Mouse (Mus musculus) ovary, postnatal 14 days (tissue): ENCODE measurements around the gene Ephb1.

ENCODE experiments used
- DNase-seq: peaks from one replicate; pipeline ENCODE4 v3.0.0; 2022; ENCODE audit warnings: low spot score

Ephb1 gene

DNA sequence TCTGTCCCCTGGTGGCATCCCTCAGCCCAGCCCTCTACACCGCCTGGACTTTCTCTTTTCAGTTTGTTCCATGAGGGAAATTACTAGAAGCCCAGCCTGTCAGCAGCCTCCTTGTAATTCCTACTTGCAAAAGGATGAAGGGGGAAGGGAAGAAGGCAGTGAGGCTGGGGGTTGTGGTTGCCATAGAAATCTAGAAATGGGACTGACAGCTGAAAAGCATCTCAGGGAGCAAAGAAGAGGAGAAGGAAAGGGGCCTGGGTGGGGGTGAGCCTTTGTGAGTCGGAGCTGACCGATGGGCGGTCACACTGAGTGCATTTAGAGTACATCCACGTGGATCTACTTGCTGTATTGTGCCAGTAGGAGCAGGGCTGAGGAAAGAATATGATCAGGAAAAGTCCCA lies 445.6 kb downstream of the Ephb1 start:
- no peak for DNase-seq

- no peak for DNase-seq
Measured at GRCm38 (mm10) chr9:101907747-101908255, 446.7 kb downstream of the Ephb1 start.

GRCm38 (mm10) chr9:101903406-101903805 lies 451.1 kb downstream of the Ephb1 start:
- DNase-seq = no peak

DNA sequence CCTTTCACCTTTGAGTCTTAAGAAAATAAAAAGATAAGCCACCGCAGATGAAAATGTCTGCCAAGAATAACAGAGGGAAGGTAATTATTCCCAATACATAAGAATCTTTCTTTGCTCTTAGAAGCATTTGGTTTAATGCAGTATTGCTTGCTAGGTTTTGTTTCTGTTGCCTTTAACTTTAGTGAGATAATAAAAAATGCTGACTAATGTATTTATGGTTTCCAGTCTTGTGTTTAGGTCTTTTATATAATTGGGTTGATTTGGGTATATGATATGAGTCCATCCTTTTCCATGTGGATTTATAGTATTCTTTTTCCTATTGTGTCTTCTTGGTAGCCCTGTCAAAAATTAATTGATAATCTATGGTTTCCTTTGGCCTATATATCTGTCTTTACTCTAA lies 456.6 kb downstream of the Ephb1 start:
- DNase-seq = no peak

DNA sequence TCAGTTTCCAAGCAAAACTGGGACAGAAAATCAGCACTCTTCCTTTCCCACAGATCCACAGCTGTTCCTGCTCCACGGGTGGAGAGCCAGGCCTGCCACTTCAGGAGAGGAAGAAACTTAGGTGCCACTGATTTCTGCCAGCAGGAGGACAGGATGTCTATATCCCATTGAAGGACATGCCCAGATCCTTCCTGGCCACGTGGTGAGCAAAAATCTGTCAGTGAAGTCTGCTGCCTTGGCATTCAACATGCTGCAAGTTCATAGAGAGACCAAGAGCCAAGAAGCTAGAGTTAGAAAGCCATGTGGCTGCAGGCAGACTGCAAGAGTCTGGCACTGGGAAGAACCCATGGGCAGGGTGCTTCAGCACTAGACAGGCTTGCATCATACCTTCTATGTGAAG lies 471.2 kb downstream of the Ephb1 start:
- no peak for DNase-seq

- DNase-seq = no peak
Measured at GRCm38 (mm10) chr9:101877109-101877987, 477.1 kb downstream of the Ephb1 start.

- DNase-seq = no peak
Measured at GRCm38 (mm10) chr9:101875306-101875705, 479.2 kb downstream of the Ephb1 start.
